Mouse (Mus musculus) kidney, adult 11 months (tissue): ENCODE measurements around the gene Cldn14.
"Not testable (repeated sequence)": the region's sequence is repeated elsewhere in the genome, so short reads cannot be mapped to it uniquely, and the experiment has no call there.

Experiments
- DNase-seq: peaks from one replicate; pipeline ENCODE4 v3.0.0; 2022

Gene Cldn14

DNA sequence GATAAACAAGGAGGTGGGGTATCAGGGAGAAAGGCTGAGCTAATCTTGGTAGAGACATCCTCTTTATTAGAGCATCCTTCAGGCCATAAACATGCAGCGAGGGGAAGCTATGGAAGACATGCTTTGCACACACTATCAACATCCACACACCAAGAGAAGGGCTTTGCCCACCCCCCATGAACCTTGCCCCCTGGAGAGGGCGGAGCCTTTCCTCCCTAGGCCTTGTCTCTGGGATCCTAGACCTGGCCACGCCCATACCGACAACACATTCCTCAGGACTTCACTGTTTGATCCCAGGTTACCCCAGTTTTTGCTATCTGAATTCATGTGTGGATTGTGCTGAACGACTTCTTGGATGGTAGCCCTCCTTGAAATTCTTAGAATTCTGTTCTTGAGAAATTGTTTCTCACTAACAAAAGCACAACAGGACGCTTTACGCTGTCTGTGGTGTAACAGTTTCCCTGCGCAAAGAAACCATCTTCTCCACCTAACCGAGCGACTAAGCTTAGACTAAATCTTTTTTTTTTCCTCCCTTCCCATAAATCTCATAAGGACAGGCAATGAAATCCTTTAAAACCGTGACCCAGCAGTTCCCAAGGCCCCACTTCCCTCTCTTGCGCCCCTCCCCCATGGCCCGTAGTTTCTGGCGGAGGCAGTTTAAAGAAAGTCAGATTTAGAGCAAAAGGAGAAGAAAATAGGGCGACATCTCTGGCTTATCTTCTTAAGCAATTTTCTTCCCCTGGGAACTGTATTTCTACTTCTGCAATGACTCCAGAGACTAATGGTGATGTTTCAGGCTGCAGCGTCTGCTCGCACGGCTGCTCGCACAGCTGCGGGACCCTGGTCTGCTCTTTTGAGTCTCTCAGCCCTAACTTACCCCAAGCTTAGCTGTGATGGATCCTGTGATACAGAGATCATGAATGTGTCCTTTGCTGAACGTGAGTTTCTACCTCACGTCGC, 1.7 kb downstream of the Cldn14 start:
- DNase-seq, result no peak

- DNase-seq, result no peak
Measured at GRCm38 (mm10) chr16:94003478-94003877, 5.2 kb downstream of the Cldn14 start.

DNA sequence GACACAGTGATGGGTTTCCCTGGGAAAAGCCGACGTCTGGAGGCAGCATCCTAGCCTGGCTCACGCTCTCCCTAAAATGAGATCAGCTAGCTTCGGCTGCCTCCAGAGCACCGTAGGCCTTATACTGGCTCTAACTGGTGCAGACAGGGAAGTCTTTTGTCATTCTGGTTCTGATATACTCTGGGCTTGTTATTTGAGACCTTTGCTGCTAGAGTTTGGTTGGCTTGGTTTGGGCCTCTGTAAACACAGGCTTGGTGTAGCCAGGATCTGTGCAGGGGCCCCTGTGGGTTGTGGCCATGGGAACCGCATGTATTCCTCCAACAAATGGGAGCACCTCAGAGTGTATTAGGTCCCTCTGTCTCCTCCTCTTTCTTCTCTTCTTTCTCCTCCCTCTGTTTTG, 7.3 kb downstream of the Cldn14 start:
- no peak for DNase-seq

DNA sequence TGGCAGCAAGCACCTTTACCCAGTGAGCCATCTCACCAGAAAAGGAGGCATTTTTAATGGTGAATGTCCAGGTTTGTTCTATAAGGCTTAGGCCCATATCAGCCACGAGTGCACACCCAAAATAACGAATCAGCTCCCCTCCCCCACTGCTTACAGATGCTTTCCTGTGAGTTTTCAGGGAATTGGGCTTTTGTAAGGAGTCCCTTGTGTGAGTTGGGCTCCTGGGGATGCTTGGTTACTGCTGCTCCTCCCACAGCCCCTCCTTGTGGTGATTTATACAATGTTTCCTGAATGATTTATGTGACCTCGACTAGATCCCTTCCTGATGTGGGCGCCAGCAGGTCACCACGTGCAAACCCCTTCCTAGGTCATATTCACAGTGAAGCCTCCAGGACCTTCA, 9.7 kb downstream of the Cldn14 start:
- no peak for DNase-seq

- DNase-seq, result no peak
Measured at GRCm38 (mm10) chr16:93983576-93983975, 25.1 kb downstream of the Cldn14 start.

DNA sequence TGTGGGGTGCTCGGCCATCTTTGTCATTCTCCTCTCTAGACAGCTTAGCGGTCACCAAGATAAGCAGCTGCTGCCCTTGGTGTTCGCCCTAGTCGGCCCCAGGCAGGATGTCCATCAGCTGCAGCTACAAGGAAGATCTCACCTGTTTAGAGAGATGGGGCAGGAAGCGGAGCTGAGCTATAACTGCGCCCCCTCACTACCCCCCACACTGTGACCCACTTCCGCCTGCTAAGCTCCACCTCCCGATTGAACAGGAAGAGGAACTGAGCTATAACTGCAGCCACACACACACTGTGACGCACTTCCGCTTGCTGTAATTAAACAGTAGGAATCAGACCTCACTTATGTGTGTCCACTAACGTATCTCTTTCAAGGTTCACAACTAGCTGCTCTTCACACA, 26.3 kb downstream of the Cldn14 start:
- DNase-seq, result no peak

- DNase-seq, result no peak
Measured at GRCm38 (mm10) chr16:93981190-93981841, 27.3 kb downstream of the Cldn14 start.

GRCm38 (mm10) chr16:93980338-93980737, 28.3 kb downstream of the Cldn14 start:
- not testable (repeated sequence) for DNase-seq

DNA sequence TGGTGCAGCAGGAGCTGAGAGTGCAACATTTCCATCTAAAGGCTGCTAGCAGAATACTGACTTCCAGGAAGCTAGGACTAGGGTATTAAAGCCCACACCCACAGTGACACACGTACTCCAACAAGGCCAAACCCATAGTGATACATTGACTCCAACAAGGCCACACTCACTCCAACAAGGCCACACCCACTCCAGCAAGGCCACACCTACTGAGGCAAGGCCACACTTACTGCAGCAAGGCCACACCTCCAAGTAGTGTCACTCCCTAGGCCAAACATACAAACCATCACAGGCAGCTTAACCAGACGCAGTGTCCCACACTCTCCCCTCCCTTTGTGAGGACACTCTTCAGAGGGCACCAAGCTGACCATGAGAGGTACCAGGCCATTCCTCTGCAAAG, 29.3 kb downstream of the Cldn14 start:
- no peak for DNase-seq

- DNase-seq, result no peak
Measured at GRCm38 (mm10) chr16:93977587-93977986, 31.1 kb downstream of the Cldn14 start.

- DNase-seq, result no peak
Measured at GRCm38 (mm10) chr16:93976907-93977306, 31.7 kb downstream of the Cldn14 start.

GRCm38 (mm10) chr16:93975430-93975829, 33.2 kb downstream of the Cldn14 start:
- no peak for DNase-seq

- DNase-seq, result no peak
Measured at GRCm38 (mm10) chr16:93974278-93974677, 34.4 kb downstream of the Cldn14 start.

- DNase-seq, result no peak
Measured at GRCm38 (mm10) chr16:93973554-93973953, 35.1 kb downstream of the Cldn14 start.

DNA sequence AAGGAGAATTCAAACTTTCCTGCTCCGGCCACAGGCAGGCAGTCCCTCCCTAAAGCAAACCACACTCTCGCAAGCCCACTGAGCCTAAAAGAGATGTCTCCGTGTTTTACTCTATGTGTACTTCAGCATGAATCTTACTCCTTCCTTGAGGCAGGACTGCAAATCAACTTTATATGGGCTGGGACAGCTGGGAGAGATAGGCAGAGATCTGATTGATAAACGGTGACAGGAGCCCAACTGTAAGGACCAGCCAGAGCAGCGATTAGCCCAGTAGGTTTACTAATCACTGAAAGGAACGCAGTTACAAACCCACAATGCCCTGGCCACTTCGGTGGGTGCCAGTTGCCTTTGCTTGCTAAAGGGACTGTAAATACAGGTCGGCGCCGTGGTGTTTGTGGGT, 35.5 kb downstream of the Cldn14 start:
- DNase-seq, result no peak

DNA sequence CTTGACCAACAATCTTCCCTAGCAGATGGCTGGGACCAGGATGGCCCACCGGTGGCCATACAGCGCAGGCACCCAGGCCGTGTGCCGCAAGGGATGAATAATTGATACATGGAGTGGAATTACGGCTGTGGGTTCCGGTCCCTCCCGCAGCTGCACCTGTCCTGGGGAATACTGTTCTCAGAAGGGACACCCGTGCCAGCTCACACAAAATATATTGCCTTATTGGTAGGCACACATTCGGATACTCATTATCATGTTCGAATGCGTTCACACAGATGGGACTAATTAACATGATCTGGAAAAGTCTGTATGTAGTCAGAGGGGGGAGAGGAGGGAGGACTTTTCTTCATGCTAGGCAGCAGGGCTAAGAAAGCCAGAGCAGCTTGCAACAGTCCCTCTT, 37.6 kb downstream of the Cldn14 start:
- DNase-seq, result no peak

GRCm38 (mm10) chr16:93967893-93968292, 40.7 kb downstream of the Cldn14 start:
- no peak for DNase-seq

GRCm38 (mm10) chr16:93962283-93962682, 46.4 kb downstream of the Cldn14 start:
- DNase-seq, result peak; percentile 14

DNA sequence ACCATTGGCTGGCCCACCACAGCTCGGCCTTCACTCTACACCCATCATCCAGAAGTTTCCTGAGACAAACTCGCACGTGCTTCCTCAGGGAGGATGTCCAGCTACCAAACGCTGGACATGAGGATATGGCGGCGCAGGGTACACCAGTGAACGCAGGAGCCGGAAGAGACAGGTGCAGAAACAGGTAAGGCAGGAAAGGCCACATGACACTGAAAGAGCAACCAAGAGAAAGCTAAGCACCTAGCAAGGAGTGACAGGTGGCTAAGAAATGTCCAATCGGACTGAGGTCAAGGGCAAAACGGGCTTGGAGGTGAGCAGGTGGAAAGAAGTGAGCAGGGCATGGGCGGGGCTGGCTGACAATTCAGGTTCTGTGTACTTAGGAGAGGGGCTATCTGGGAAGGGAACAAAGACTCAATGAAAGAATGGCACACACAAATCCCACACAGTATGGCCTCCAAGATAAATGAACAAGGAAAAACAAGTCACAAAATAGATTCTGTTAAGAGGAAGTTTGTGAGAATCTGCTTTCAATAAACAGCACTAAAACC, 47.5 kb downstream of the Cldn14 start:
- no peak for DNase-seq

DNA sequence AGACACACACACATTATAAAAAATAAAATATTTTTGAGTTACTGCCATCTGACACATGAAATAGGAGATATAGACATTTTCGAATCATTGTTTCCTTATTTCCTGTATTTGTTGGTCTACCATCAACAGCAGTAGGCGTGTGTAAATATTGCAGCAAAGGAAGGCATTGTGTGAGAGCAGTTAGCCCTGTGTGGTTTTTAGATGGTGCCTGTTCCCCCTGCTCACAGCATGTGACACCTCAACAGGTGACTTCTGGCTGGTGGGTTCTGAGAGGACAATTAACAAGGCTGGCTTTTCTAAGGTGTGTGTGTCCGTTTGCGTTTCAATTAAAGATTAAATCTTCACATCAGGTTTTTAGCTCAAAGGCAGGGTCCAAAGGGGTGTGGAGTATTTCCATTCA, 48.1 kb downstream of the Cldn14 start:
- DNase-seq, result no peak

GRCm38 (mm10) chr16:93957402-93957801, 51.2 kb downstream of the Cldn14 start:
- DNase-seq, result no peak

- DNase-seq, result no peak
Measured at GRCm38 (mm10) chr16:93956986-93957385, 51.7 kb downstream of the Cldn14 start.

- DNase-seq, result no peak
Measured at GRCm38 (mm10) chr16:93947396-93947795, 61.2 kb downstream of the Cldn14 start.

DNA sequence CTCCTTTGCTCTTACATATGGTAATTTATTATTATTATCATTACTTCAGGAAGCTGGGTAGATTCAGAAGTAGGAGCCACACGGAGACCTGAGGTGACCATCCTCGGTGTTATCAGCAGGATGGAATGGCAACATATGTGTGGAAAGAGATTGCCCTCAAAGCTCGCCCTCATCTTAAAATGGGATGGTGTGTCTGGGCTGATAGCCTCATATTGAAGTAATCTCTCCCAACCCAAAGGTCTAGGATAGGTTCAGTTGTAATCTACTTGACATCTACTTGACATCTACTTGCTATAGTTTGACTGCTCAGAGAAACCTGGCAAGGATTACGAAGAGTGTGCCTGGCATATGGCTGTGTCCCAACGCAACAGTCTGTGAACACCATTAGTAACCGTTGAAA, 64.3 kb downstream of the Cldn14 start:
- DNase-seq, result no peak
